Mouse (Mus musculus): ENCODE results near the gene Rapgef4.
"Not testable (repeated sequence)": the region's sequence is repeated elsewhere in the genome, so short reads cannot be mapped to it uniquely, and the experiment has no call there.

The Rapgef4 gene

GRCm38 (mm10) chr2:72125786-72126185 is 144.7 kb downstream of the Rapgef4 start:
- no peak for DNase-seq

- DNase-seq: no peak
Observed at GRCm38 (mm10) chr2:72126411-72126810, 145.4 kb downstream of the Rapgef4 start.

- DNase-seq: no peak
Observed at GRCm38 (mm10) chr2:72129612-72130311, 148.7 kb downstream of the Rapgef4 start.

- DNase-seq: no peak
Observed at GRCm38 (mm10) chr2:72132222-72132621, 151.2 kb downstream of the Rapgef4 start.

- no peak for DNase-seq
Observed at GRCm38 (mm10) chr2:72136045-72136444, 155.0 kb downstream of the Rapgef4 start.

GRCm38 (mm10) chr2:72136486-72137264 is 155.6 kb downstream of the Rapgef4 start:
- DNase-seq: no peak

- no peak for DNase-seq
Observed at GRCm38 (mm10) chr2:72139863-72140845, 159.1 kb downstream of the Rapgef4 start.

- no peak for DNase-seq
Observed at GRCm38 (mm10) chr2:72141091-72141490, 160.1 kb downstream of the Rapgef4 start.

GRCm38 (mm10) chr2:72141732-72142131 is 160.7 kb downstream of the Rapgef4 start:
- DNase-seq: not testable (repeated sequence)

- no peak for DNase-seq
Observed at GRCm38 (mm10) chr2:72143413-72143812, 162.4 kb downstream of the Rapgef4 start.

- DNase-seq: peak; percentile 36
Observed at GRCm38 (mm10) chr2:72144576-72145200, 163.6 kb downstream of the Rapgef4 start.

- no peak for DNase-seq
Observed at GRCm38 (mm10) chr2:72145281-72145875, 164.3 kb downstream of the Rapgef4 start.

- no peak for DNase-seq
Observed at GRCm38 (mm10) chr2:72146061-72146460, 165.0 kb downstream of the Rapgef4 start.

- no peak for DNase-seq
Observed at GRCm38 (mm10) chr2:72147246-72147645, 166.2 kb downstream of the Rapgef4 start.

GRCm38 (mm10) chr2:72147695-72148094 is 166.7 kb downstream of the Rapgef4 start:
- no peak for DNase-seq

- no peak for DNase-seq
Observed at GRCm38 (mm10) chr2:72148647-72149046, 167.6 kb downstream of the Rapgef4 start.

- peak; percentile 87 for DNase-seq
Observed at GRCm38 (mm10) chr2:72149059-72149458, 168.0 kb downstream of the Rapgef4 start.

GRCm38 (mm10) chr2:72151792-72152554 is 170.9 kb downstream of the Rapgef4 start:
- no peak for DNase-seq

- no peak for DNase-seq
Observed at GRCm38 (mm10) chr2:72152746-72153145, 171.7 kb downstream of the Rapgef4 start.

GRCm38 (mm10) chr2:72153851-72154250 is 172.8 kb downstream of the Rapgef4 start:
- no peak for DNase-seq

GRCm38 (mm10) chr2:72155102-72155773 is 174.2 kb downstream of the Rapgef4 start:
- no peak for DNase-seq
